Mouse (Mus musculus) retina, postnatal 1 day (tissue): ENCODE data around the gene Lrrn3.

Source experiments
- DNase-seq: peaks from one replicate; pipeline ENCODE4 v3.0.0-alpha.2; 2012

Lrrn3 gene

DNA sequence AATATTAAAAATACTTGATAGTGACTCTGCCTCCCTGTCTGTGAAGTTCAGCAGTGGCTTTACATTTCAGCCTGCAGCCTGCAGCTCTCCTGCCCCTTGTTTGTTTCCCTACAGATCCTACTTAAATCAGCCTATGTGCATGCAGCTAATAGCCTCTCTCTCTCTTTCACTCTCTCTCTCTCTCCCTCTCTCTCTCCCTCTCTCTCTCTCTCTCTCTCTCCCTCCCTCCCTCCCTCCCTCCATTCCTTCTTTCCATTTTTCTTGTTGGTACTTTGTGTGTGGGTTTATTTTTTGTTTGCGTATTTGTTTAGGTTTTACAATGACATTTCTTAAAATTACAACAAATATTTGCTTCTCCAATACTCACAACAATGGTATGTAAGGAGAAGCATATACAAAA, at the start of gene Lrrn3:
TSS of gene Lrrn3 (minus strand) at position 101 of the 400 bp plus-strand sequence.
- no peak for DNase-seq

- no peak for DNase-seq
Measured at GRCm38 (mm10) chr12:41528410-41528809, 42.2 kb upstream of the Lrrn3 start.

- DNase-seq = no peak
Measured at GRCm38 (mm10) chr12:41526688-41527087, 40.5 kb upstream of the Lrrn3 start.

DNA sequence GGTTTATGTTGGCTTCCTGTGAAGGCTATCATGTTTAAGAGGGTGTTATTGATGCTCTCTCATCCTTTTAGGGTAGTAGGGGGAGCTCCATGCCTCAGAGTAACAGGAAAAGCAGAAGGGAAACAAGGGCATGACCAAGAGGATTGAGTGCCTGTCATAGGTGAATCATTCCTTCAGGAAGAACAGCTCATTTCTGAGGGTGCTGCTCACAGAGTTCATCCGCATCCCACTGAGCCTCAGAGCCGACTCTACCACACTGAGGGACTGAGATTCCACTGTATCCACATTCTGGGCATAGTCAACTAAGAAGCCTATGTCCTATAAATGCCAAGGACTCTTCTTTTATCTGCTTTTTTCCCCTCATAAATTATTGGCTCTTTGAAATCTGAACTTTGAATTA, 35.4 kb upstream of the Lrrn3 start:
- no peak for DNase-seq

GRCm38 (mm10) chr12:41520326-41520725, 34.1 kb upstream of the Lrrn3 start:
- DNase-seq = no peak

DNA sequence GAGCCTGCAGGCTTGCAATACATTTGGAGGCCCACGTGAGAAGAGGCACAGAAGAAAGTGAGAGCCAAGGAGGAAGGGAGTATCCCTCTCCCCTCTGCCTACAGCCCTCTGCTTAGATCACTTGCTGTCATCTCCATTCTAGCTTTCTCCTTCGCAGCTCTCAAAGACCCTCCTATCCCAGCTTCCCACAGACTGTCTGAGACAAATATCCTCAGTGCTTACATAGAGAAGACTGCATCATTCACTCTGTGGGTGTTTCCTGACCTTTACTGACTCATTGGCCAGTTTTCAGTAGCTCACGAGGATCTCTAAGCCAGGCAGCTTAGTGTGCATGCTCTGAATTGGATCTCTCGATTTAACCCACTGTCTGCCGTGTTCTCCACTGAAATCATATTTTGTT, 32.7 kb upstream of the Lrrn3 start:
- no peak for DNase-seq

- DNase-seq = no peak
Measured at GRCm38 (mm10) chr12:41510588-41510987, 24.4 kb upstream of the Lrrn3 start.

DNA sequence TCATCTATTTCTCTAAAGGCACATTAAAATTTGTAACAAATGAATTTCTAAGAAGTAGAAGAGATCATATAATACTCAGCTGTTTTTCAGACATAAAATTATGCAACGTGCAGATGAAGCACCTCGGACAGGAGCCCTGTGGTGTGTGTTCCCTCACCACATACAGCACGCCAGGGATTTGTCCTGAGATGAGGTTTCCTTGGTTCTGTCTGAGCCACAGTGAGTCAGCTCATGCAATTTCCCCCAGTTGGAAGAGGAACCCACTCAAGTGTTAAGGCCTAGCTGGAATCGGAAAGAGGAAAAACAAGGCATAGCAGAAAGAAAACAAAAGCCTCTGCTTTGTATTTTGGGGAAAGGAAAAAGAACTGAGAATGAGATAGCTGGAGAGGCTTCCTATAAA, 22.4 kb upstream of the Lrrn3 start:
- no peak for DNase-seq

- DNase-seq = no peak
Measured at GRCm38 (mm10) chr12:41500049-41500820, 14.0 kb upstream of the Lrrn3 start.

DNA sequence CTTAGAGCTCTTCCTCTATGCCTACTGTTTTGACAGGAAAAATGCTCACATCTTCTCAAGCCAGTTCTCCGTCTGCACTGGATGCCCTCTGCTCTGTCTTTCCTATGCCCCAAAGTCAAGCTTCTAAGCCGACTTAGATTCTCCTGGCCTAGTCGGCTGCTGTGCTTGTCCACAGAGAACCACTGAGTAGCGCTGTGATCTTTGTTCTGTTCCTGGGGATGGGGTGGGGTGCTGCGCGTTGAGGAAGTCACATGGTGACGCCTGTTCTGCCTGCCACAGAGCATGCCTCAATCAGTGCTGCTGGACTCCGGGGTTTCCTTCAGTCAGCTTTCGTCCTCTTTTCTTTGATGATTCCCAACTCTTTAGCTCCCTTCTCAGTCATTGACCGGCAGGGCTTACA, 8.4 kb upstream of the Lrrn3 start:
- DNase-seq = peak; percentile 31

DNA sequence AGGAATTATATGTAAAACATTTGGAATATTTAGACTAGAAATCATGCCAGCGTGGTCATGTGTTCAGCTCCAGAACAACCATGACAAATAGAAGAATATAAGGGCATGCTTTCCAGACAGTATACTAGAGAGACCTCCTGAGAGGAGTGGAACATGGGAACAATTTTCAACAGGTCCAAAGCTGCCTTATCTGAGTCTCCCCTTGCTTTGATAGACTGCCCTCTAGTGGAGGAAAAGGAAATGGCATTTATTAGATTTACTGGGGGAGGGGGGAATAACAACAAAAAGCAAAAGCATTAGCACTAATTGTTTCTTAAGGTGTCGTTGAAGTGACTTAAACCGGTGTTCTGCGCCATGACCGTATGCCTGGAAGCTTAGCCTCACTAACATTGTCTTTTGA, 774 bp upstream of the Lrrn3 start:
- DNase-seq = peak; percentile 86

DNA sequence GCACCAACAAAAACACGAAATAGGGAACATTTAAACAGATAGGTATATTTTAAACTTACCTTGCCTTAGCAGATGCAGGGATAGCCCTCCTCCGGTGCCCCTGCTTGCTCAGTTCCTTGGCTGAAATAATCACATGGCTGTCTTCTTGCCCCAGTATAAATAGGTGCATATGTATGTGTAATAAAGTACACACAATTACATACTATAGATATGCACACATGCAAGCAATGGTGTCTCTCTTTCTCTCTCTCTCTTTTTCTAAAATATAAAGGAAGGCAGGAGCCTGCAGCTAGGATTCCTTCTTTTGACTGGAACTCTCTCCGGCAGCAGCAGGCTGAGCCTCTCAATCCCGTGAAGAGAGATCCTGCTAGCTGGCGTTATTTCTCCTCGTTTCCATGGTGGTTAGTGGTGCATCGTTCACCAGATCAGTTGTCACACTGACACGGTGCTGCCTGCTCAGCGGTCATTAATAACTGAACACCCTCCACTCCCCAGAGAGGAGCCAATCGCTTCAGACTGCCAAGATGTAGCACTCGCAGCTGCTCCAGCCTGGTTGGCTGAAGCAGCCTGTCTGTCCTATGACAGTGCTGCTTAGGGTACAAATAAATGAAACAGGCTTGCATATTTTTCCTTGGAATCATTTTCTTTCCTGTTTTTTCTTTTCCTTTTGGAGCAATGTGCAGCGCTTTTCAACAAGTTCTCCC, 567 bp downstream of the Lrrn3 start:
- peak; percentile 87 for DNase-seq

- DNase-seq = peak; percentile 73
Measured at GRCm38 (mm10) chr12:41484689-41485511, 1.3 kb downstream of the Lrrn3 start.

- DNase-seq = peak; percentile 49
Measured at GRCm38 (mm10) chr12:41483593-41484451, 2.4 kb downstream of the Lrrn3 start.

DNA sequence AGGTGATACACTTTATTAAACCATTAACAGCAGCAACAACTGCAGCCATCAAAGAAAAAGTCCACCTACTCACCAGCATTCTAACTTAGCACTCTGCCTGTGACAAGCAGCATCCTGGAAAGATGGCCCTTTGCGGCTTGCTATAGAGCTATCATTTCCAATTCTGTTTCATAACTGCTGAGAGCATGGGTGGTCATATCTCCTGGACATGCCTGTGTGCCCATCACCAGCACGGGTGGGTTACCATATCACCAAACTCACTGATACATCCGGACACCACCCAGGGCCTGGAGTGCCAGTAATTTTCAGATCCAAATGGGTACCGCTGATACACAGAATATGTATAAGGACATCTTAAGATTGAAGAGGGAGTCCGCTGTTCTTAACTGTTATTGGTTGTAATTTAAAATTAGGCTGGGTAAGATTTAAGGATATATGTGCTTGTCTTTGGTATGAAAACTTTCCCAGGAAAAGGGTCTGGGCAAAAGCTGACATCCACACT, 3.1 kb downstream of the Lrrn3 start:
- DNase-seq = peak; percentile 12

DNA sequence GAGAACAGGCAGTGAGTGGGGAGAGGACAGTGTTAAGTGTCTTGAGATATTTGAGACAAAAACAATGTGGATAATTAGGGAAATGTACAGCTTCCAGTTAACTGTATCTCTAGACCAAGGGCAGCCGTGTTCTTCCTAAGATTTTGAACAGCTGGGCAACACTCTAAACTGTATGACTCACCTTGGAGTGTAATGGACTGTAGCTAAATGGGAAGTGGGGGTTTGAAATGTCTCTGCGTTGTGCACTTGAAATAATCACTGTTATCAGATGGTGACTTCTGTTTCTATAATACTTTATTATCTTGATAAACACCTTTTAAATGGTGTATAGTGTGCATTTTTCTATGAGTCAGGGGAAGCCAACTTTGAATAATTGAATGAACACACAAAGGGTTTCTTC, 4.7 kb downstream of the Lrrn3 start:
- no peak for DNase-seq

DNA sequence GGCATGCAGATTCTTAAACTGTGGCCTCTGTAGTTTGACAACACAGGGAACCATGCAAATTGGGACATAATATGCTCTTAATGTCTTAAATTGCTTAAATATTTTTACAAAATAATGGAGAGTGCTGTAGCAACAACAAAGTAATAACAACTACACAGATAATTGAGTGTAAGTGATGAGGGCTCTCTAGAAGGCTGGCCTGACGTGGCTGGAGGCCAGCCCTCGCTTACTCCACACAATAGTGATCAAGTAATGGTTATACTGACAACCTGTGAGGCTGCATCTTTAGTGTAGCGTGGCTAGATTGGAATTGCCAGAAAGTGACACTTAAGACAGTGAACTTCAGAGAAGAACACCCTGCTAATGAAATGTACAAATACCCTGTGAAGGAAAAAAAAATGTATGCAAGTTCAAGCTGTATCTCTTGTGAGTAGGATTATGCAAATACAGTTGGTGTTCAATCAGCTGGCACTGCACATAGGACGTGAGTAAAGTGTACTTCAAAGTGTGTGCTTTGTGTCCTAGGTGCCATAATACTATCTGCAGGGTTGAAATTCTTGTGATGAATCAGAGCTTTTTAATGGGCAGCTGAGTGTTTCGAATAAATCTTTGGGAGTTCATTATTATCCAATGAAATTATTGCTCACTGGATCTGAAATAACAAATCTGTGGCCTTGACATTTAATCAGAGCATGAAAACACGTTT, 17.0 kb downstream of the Lrrn3 start:
- DNase-seq = peak; percentile 15

GRCm38 (mm10) chr12:41468374-41468991, 17.7 kb downstream of the Lrrn3 start:
- DNase-seq = no peak

GRCm38 (mm10) chr12:41438446-41438845, 47.8 kb downstream of the Lrrn3 start:
- peak; percentile 54 for DNase-seq

DNA sequence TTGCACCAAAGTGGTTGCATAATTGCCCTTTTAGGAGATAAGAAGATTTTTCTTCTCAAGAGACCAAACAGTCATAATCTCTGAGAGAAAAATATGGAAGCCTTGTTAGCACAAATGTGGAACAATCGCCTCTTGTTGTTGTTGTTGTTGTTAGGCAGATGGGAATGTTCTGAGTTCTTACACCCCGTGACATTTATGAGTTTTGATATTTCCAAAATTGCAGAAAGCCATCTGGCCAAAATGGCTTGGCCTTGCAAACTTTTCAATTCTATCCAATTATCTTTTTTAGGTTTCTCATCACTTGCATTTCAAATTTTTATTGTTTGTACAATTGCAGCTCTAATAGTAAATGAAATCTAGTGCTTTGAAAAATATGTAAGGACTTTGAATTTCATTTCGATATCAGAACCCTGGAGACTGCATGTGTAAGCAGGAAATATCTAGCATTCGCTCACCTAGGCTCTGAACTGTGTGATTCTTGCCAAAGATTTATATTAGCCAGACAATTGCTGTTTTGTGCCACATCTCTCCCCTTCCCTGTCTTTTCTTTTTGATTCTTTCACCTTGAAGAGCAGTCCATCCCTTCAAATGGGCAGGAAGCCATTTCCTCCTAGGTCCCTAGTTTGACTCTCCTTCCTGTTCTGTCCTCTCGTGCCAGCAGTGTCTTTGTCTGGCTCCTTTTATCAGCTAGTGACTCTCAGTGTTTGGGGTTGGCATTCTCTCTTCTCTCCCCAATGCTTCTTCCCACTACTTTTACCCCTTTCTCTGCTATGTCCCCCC, 49.8 kb downstream of the Lrrn3 start:
- no peak for DNase-seq
